Mouse (Mus musculus): ENCODE measurements around the gene Spon2. TPM values are rescaled to one million over a fixed set of nuclear protein-coding genes. Genes with fewer than 3 reads are reported as not detected.
A peak's percentile ranks its signal among the peaks of the same experiment; 100 is the strongest.

Gene Spon2
- total and polyA plus RNA-seq, 2 experiments from 2014 or later, result 47.2 to 58.1 TPM

- DNase-seq (ENCODE audit: low spot score), result no peak
- Histone ChIP-seq H3K4me2 (ENCODE audit: low read depth, low read length) (no peak overlapping the region), H3K4me3 (ENCODE audit: low read depth, low read length) (no peak overlapping the region), H3K27ac (ENCODE audit: low read depth) (no peak overlapping the region), H3K9ac (replicated peaks; ENCODE audit: low read depth, low read length) (no peak overlapping the region), H3K36me3 (replicated peaks; ENCODE audit: control insufficient read depth, insufficient read depth, low read length) (no peaks in the 10 kb centered on the region), H3K9me3 (replicated peaks; ENCODE audit: control insufficient read depth, low read length) (no peaks in the 10 kb centered on the region), H3K4me1 (ENCODE audit: control insufficient read depth, insufficient read depth) (no peaks in the 10 kb centered on the region), H3K27me3 (ENCODE audit: control insufficient read depth, insufficient read depth, low read length) (no peaks in the 10 kb centered on the region)
- ATAC-seq (ENCODE audit: insufficient read depth, low read depth), result no peak
- WGBS, result 70% methylated on average over 7 of the region's 7 CpGs
- TF ChIP-seq EP300 (IDR thresholded peaks at IDR 0.05; ENCODE audit: low read depth), result no peak
- TF ChIP-seq CTCF (IDR thresholded peaks at IDR 0.05; ENCODE audit: low read depth), result no peak
These were observed 11.9 kb downstream of the Spon2 start for GRCm38 (mm10) chr5:33206328-33206727.

DNA sequence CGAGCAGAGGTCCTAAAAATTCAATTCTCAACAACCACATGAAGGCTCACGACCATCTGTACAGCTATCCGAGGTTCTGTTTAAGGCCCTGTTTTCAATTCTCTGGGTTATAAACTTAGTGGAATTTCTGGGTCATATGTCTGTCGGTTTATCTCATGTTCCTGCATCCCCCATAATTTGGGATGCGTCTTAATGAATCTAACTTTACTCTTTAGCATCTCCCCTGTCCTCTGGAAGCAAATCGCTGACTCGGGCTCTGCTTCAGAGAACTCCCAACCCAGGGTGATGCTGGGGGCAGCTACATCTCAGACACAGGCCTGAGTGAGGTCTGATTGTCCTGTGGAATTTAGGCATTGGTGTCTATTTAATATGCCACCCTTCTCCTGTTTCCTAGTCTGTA, 14.0 kb downstream of the Spon2 start:
- no peak overlapping the region for H3K27ac ChIP-seq (ENCODE audit: low read depth)
- H3K9me3 ChIP-seq (replicated peaks; ENCODE audit: control insufficient read depth, low read length), result no peaks in the 10 kb centered on the region
- ATAC-seq (ENCODE audit: insufficient read depth, low read depth), result no peak
- no peak overlapping the region for H3K9ac ChIP-seq (replicated peaks; ENCODE audit: low read depth, low read length)
- TF ChIP-seq CTCF (IDR thresholded peaks at IDR 0.05; ENCODE audit: low read depth), result no peak
- no peak for TF ChIP-seq EP300 (IDR thresholded peaks at IDR 0.05; ENCODE audit: low read depth)
- H3K4me1 ChIP-seq (ENCODE audit: control insufficient read depth, insufficient read depth), result no peaks in the 10 kb centered on the region
- no peak overlapping the region for H3K4me2 ChIP-seq (ENCODE audit: low read depth, low read length)
- no peaks in the 10 kb centered on the region for H3K27me3 ChIP-seq (ENCODE audit: control insufficient read depth, insufficient read depth, low read length)
- DNase-seq (ENCODE audit: low spot score), result no peak
- 71% methylated on average over 7 of the region's 7 CpGs for WGBS
- no peaks in the 10 kb centered on the region for H3K36me3 ChIP-seq (replicated peaks; ENCODE audit: control insufficient read depth, insufficient read depth, low read length)
- no peak overlapping the region for H3K4me3 ChIP-seq (ENCODE audit: low read depth, low read length)

GRCm38 (mm10) chr5:33203691-33204242, 14.5 kb downstream of the Spon2 start:
- H3K9me3 ChIP-seq (replicated peaks; ENCODE audit: control insufficient read depth, low read length), result no peaks in the 10 kb centered on the region
- H3K27ac ChIP-seq (ENCODE audit: low read depth), result no peak overlapping the region
- 8% methylated on average over 9 of the region's 9 CpGs for WGBS
- H3K4me2 ChIP-seq (ENCODE audit: low read depth, low read length), result peak overlapping the region; percentile 57
- peak overlapping the region; percentile 21 for H3K4me3 ChIP-seq (ENCODE audit: low read depth, low read length)
- no peaks in the 10 kb centered on the region for H3K4me1 ChIP-seq (ENCODE audit: control insufficient read depth, insufficient read depth)
- peak; percentile 99 for TF ChIP-seq CTCF (IDR thresholded peaks at IDR 0.05; ENCODE audit: low read depth)
- no peak for TF ChIP-seq EP300 (IDR thresholded peaks at IDR 0.05; ENCODE audit: low read depth)
- ATAC-seq (ENCODE audit: insufficient read depth, low read depth) (peak; percentile 81), DNase-seq (ENCODE audit: low spot score) (peak; percentile 88)
- no peak overlapping the region for H3K9ac ChIP-seq (replicated peaks; ENCODE audit: low read depth, low read length)
- H3K27me3 ChIP-seq (ENCODE audit: control insufficient read depth, insufficient read depth, low read length), result no peaks in the 10 kb centered on the region
- H3K36me3 ChIP-seq (replicated peaks; ENCODE audit: control insufficient read depth, insufficient read depth, low read length), result no peaks in the 10 kb centered on the region

DNA sequence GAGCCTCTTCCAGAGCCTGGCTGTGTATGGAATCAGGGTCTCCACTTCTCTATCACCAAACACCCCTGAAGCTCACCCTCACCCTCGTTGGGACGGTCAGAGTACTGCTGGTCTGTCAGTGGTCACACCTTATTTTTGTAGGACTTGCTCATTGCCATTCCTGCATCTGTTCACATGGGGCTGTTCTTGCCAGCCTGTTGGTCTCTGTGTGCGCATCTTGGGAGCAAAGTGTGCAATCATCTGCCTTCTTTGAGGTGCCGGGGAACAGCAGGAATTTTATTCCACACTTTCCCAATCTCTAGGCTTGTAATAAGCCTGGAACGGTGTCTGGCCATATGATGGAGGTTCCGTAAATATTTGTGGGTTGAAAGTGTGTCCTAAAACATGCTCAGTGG, 15.1 kb downstream of the Spon2 start:
- DNase-seq (ENCODE audit: low spot score) (no peak), ATAC-seq (ENCODE audit: insufficient read depth, low read depth) (no peak)
- no peaks in the 10 kb centered on the region for H3K27me3 ChIP-seq (ENCODE audit: control insufficient read depth, insufficient read depth, low read length)
- H3K9ac ChIP-seq (replicated peaks; ENCODE audit: low read depth, low read length), result no peak overlapping the region
- H3K4me2 ChIP-seq (ENCODE audit: low read depth, low read length), result no peak overlapping the region
- no peaks in the 10 kb centered on the region for H3K4me1 ChIP-seq (ENCODE audit: control insufficient read depth, insufficient read depth)
- no peak overlapping the region for H3K27ac ChIP-seq (ENCODE audit: low read depth)
- 67% methylated on average over 6 of the region's 6 CpGs for WGBS
- H3K9me3 ChIP-seq (replicated peaks; ENCODE audit: control insufficient read depth, low read length), result no peaks in the 10 kb centered on the region
- no peak overlapping the region for H3K4me3 ChIP-seq (ENCODE audit: low read depth, low read length)
- TF ChIP-seq EP300 (IDR thresholded peaks at IDR 0.05; ENCODE audit: low read depth) (no peak), CTCF (IDR thresholded peaks at IDR 0.05; ENCODE audit: low read depth) (no peak)
- H3K36me3 ChIP-seq (replicated peaks; ENCODE audit: control insufficient read depth, insufficient read depth, low read length), result no peaks in the 10 kb centered on the region

- Histone ChIP-seq H3K4me3 (ENCODE audit: low read depth, low read length) (no peak overlapping the region), H3K36me3 (replicated peaks; ENCODE audit: control insufficient read depth, insufficient read depth, low read length) (no peaks in the 10 kb centered on the region), H3K9me3 (replicated peaks; ENCODE audit: control insufficient read depth, low read length) (no peaks in the 10 kb centered on the region), H3K27ac (ENCODE audit: low read depth) (no peak overlapping the region), H3K4me2 (ENCODE audit: low read depth, low read length) (no peak overlapping the region), H3K27me3 (ENCODE audit: control insufficient read depth, insufficient read depth, low read length) (no peaks in the 10 kb centered on the region), H3K4me1 (ENCODE audit: control insufficient read depth, insufficient read depth) (no peaks in the 10 kb centered on the region), H3K9ac (replicated peaks; ENCODE audit: low read depth, low read length) (no peak overlapping the region)
- WGBS, result 67% methylated on average over 13 of the region's 13 CpGs
- ATAC-seq (ENCODE audit: insufficient read depth, low read depth) (no peak), DNase-seq (ENCODE audit: low spot score) (no peak)
- TF ChIP-seq EP300 (IDR thresholded peaks at IDR 0.05; ENCODE audit: low read depth) (no peak), CTCF (IDR thresholded peaks at IDR 0.05; ENCODE audit: low read depth) (no peak)
These were observed 15.6 kb downstream of the Spon2 start for GRCm38 (mm10) chr5:33202516-33203170.

- 31% methylated on average over 13 of the region's 13 CpGs for WGBS
- TF ChIP-seq CTCF (IDR thresholded peaks at IDR 0.05; ENCODE audit: low read depth), result no peak
- Histone ChIP-seq H3K4me1 (ENCODE audit: control insufficient read depth, insufficient read depth) (no peaks in the 10 kb centered on the region), H3K9me3 (replicated peaks; ENCODE audit: control insufficient read depth, low read length) (no peaks in the 10 kb centered on the region), H3K4me3 (ENCODE audit: low read depth, low read length) (no peak overlapping the region), H3K9ac (replicated peaks; ENCODE audit: low read depth, low read length) (no peak overlapping the region), H3K27me3 (ENCODE audit: control insufficient read depth, insufficient read depth, low read length) (no peaks in the 10 kb centered on the region), H3K27ac (ENCODE audit: low read depth) (no peak overlapping the region), H3K4me2 (ENCODE audit: low read depth, low read length) (no peak overlapping the region), H3K36me3 (replicated peaks; ENCODE audit: control insufficient read depth, insufficient read depth, low read length) (no peaks in the 10 kb centered on the region)
- DNase-seq (ENCODE audit: low spot score), result no peak
- ATAC-seq (ENCODE audit: insufficient read depth, low read depth), result no peak
These were observed 16.6 kb downstream of the Spon2 start for GRCm38 (mm10) chr5:33201697-33202096.

Measured in heart, postnatal 0 days (tissue).